Mouse (Mus musculus) adrenal gland, postnatal 0 days (tissue): ENCODE measurements around the gene Timm8a2. TPM values are rescaled to one million over a fixed set of nuclear protein-coding genes. Genes with fewer than 3 reads are reported as not detected.

Experiments
- polyA plus RNA-seq: library from polyadenylated mRNA; unstranded; fragments of >200 nt; fragmentation: Nextera tagmentation; extraction: Ambion mirVana; gene quantifications from 2 replicates; pipeline ENCODE4 v1.2.1, GENCODE M21; 2015

Gene Timm8a2
- polyA plus RNA-seq: not detected in 2 replicates

GRCm38 (mm10) chr14:122034451-122034850, at the start of gene Timm8a2:
Gene Timm8a2, plus strand, starts transcription at chr14:122034674.

Other genes with a start within 250 kb of the Timm8a2 start
- gene Dock9, start 236.8 kb upstream of the Timm8a2 start, polyA plus RNA-seq: 5.6 and 8.6 TPM in 2 replicates
- 28.0 and 39.9 TPM in 2 replicates for gene Ubac2, start 156.1 kb upstream of the Timm8a2 start, polyA plus RNA-seq
- 0.23 TPM in 1 of 2 replicates, not detected in the other for gene Gpr18, start 118.9 kb upstream of the Timm8a2 start, polyA plus RNA-seq
- 0.85 and 1.1 TPM in 2 replicates for gene Gpr183, start 69.5 kb upstream of the Timm8a2 start, polyA plus RNA-seq
- gene Tm9sf2, start 72.4 kb downstream of the Timm8a2 start, polyA plus RNA-seq: 115 and 184 TPM in 2 replicates
- 26.7 and 37.8 TPM in 2 replicates for gene Clybl, start 147.0 kb downstream of the Timm8a2 start, polyA plus RNA-seq